Mouse (Mus musculus) stomach, postnatal 0 days (tissue): ENCODE results near the gene Calhm1. TPM values are rescaled to one million over a fixed set of nuclear protein-coding genes. Genes with fewer than 3 reads are reported as not detected.

Source experiments
- ATAC-seq: fragments of 200-750 bp; cut with Nextera tagmentation; 2 replicates; pipeline ENCODE4 v1.8.0; 2017; ENCODE audit not compliant: low FRiP score, low TSS enrichment
- DNase-seq: peaks from one replicate; pipeline ENCODE4 v3.0.0-alpha.2; 2016; ENCODE audit warnings: low spot score
- H3K27ac ChIP-seq: fragments of 300-500 bp; sonication (generic); replicated peaks from 2 replicates; pipeline ENCODE4 v1.5.1; 2014; ENCODE audit warnings: mild to moderate bottlenecking, control low read depth
- H3K27me3 ChIP-seq: fragments of 300-500 bp; sonication (generic); 2 replicates; pipeline ENCODE4 v1.6.1; 2014; ENCODE audit warnings: low read length; ENCODE audit not compliant: control insufficient read depth, insufficient read depth
- H3K36me3 ChIP-seq: fragments of 300-500 bp; sonication (generic); 2 replicates; pipeline ENCODE4 v1.6.1; 2014; ENCODE audit warnings: low read length, mixed read lengths; ENCODE audit not compliant: control insufficient read depth, insufficient read depth
- H3K4me1 ChIP-seq: fragments of 300-500 bp; sonication (generic); replicated peaks from 2 replicates; pipeline ENCODE4 v1.6.1; 2014; ENCODE audit warnings: antibody characterized with exemption; ENCODE audit not compliant: control insufficient read depth, insufficient read depth
- H3K4me2 ChIP-seq: fragments of 300-500 bp; sonication (generic); replicated peaks from 2 replicates; pipeline ENCODE4 v1.6.1; 2014; ENCODE audit warnings: low read depth, mild to moderate bottlenecking, control low read depth, moderate library complexity
- H3K4me3 ChIP-seq: fragments of 300-500 bp; sonication (generic); 2 replicates; pipeline ENCODE4 v1.5.1; 2014; ENCODE audit warnings: low read depth, low read length, control low read depth
- H3K9ac ChIP-seq: fragments of 300-500 bp; sonication (generic); 2 replicates; pipeline ENCODE4 v1.6.1; 2014; ENCODE audit warnings: mild to moderate bottlenecking, low read length, control low read depth, mixed read lengths
- H3K9me3 ChIP-seq: fragments of 300-500 bp; sonication (generic); 2 replicates; pipeline ENCODE4 v1.6.1; 2016; ENCODE audit warnings: low read length; ENCODE audit not compliant: control insufficient read depth
- CTCF ChIP-seq: IDR thresholded peaks from 2 replicates; pipeline ENCODE4 v1.5.1; 2016; ENCODE audit warnings: antibody characterized with exemption, low read depth, mild to moderate bottlenecking, moderate library complexity
- EP300 ChIP-seq: optimal IDR thresholded peaks from 2 replicates; pipeline ENCODE3; 2016; ENCODE audit warnings: antibody characterized with exemption
- WGBS: fragments of 180-500 bp; shearing (Covaris S2); extraction: QIAGEN DNeasy Blood & Tissue Kit; methylation state at CpG from one replicate; pipeline ENCODE4 v1.1.7; 2014; 5-methylcytosine and 5-hydroxymethylcytosine counted together
- polyA plus RNA-seq: library from polyadenylated mRNA; unstranded; fragments of >200 nt; fragmentation: Nextera tagmentation; extraction: Ambion mirVana; gene quantifications from 2 replicates; pipeline ENCODE4 v1.2.1, GENCODE M21; 2015

The Calhm1 gene
- polyA plus RNA-seq, 1 experiment from 2014 or later, result not detected

DNA sequence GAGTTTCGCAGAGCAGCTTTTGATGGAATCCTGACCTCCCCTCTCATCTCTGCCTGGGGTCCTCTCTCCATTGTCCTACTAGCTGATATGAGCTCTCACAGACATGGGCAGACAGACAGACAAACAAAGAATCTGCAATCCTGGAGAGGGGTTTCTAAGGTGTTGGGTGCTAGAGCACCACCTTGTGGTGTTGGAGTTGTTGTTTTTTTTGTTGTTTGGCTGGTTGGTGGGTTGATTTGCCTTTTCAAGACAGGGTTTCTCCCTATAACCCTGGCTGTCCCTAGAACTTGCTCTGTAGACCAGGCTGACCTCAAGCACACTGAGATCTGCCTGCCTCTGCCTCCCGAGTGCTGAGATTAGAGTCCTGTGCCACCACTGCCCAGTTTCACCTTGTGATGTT, 31.4 kb upstream of the Calhm1 start:
- H3K27ac ChIP-seq, result no peak overlapping the region
- H3K4me2 ChIP-seq, result no peak overlapping the region
- H3K27me3 ChIP-seq, result no peaks in the 10 kb centered on the region
- no peak overlapping the region for H3K9ac ChIP-seq
- 0 out of 2 replicates have a peak, but pooled peaks cover 3% of the 10 kb centered on the region for H3K4me1 ChIP-seq
- no peak overlapping the region for H3K4me3 ChIP-seq
- no peak for ATAC-seq
- H3K9me3 ChIP-seq, result no peaks in the 10 kb centered on the region
- TF ChIP-seq EP300 (no peak), CTCF (peak; percentile 51)
- DNase-seq, result no peak
- 59% methylated on average over 2 of the region's 2 CpGs for WGBS
- H3K36me3 ChIP-seq, result no peaks in the 10 kb centered on the region

GRCm38 (mm10) chr19:47174515-47174914, 30.5 kb upstream of the Calhm1 start:
- ATAC-seq (no peak), DNase-seq (no peak)
- no peak overlapping the region for H3K27ac ChIP-seq
- no peaks in the 10 kb centered on the region for H3K36me3 ChIP-seq
- H3K4me1 ChIP-seq, result 0 out of 2 replicates have a peak, but pooled peaks cover 3% of the 10 kb centered on the region
- TF ChIP-seq CTCF (peak; percentile 74), EP300 (no peak)
- H3K4me3 ChIP-seq, result no peak overlapping the region
- H3K4me2 ChIP-seq, result no peak overlapping the region
- H3K27me3 ChIP-seq, result no peaks in the 10 kb centered on the region
- H3K9me3 ChIP-seq, result no peaks in the 10 kb centered on the region
- 51% methylated on average over 3 of the region's 3 CpGs for WGBS
- H3K9ac ChIP-seq, result no peak overlapping the region

- Histone ChIP-seq H3K4me1 (0 out of 2 replicates have a peak, but pooled peaks cover 2% of the 10 kb centered on the region), H3K27ac (no peak overlapping the region), H3K9me3 (no peaks in the 10 kb centered on the region), H3K27me3 (no peaks in the 10 kb centered on the region), H3K4me3 (peak overlapping the region; percentile 17; the same call in 1 of the 2 replicates), H3K36me3 (no peaks in the 10 kb centered on the region), H3K4me2 (peak overlapping the region; percentile 44), H3K9ac (no peak overlapping the region)
- DNase-seq (peak; percentile 83), ATAC-seq (peak; percentile 68)
- TF ChIP-seq EP300 (no peak), CTCF (peak; percentile 90)
- WGBS, result 23% methylated on average over 11 of the region's 11 CpGs
Measured at GRCm38 (mm10) chr19:47168793-47169412, 24.8 kb upstream of the Calhm1 start.

DNA sequence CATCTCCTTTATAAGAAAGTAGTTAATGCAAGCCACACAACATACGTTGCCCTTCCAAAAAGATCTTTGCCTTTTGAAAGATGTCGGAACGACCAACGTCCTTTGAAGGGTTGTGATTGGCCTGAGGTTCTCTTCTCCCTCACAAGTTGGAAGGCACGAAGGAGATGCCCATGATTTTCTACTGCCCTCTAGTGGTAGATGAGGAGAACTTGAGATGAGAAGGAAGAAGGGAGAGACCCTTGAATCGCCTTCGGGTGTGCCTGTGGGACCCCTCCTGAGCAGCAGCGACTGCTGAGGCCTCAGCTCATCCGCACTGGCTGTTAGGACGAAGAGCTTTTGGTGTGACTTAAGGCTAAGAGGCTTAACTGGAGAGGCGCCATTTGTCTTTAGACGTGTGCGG, 24.2 kb upstream of the Calhm1 start:
- WGBS, result 12% methylated on average over 13 of the region's 13 CpGs
- Histone ChIP-seq H3K4me2 (peak overlapping the region; percentile 44), H3K4me3 (0 out of 2 replicates have a peak overlapping the region, but pooled peaks have one; percentile 17), H3K27ac (no peak overlapping the region), H3K4me1 (0 out of 2 replicates have a peak, but pooled peaks cover 2% of the 10 kb centered on the region), H3K9me3 (no peaks in the 10 kb centered on the region), H3K27me3 (no peaks in the 10 kb centered on the region), H3K9ac (no peak overlapping the region), H3K36me3 (no peaks in the 10 kb centered on the region)
- no peak for DNase-seq
- ATAC-seq, result peak; percentile 40; the same call in 1 of the 2 replicates
- TF ChIP-seq EP300, result no peak
- peak; percentile 94 for TF ChIP-seq CTCF

DNA sequence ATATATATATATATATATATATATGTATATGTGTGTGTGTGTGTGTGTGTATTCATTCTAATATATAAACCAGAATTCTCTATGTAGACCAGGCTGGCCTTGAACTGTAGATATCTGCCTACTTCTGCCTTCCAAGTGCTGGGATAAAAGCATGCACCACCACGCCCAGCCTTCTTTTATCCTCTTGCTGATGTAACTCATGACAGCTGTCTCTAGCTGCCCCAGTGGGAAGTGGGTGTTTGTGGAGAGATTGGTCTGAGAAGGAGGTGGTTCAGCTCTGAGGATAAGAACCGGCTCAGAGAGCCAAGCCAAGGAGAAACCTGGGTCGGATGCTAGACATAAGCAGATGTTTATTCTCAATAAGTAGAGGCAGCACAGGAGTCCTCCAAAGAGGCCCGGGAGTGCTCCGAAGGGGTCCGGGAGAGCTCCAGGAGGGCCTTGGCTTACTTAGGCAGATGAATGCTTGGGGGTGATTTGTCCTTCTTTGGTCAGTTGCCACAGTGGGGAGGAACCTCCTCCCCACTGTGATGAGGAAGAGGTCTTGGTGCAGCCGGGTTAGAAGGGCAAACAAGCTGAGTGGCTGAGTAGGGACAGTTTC, 23.7 kb upstream of the Calhm1 start:
- 40% methylated on average over 7 of the region's 7 CpGs for WGBS
- Histone ChIP-seq H3K36me3 (no peaks in the 10 kb centered on the region), H3K4me2 (0 out of 2 replicates have a peak overlapping the region, but pooled peaks have one; percentile 1), H3K27me3 (no peaks in the 10 kb centered on the region), H3K27ac (no peak overlapping the region), H3K9me3 (no peaks in the 10 kb centered on the region), H3K4me3 (no peak overlapping the region), H3K9ac (no peak overlapping the region), H3K4me1 (0 out of 2 replicates have a peak, but pooled peaks cover 2% of the 10 kb centered on the region)
- ATAC-seq (no peak), DNase-seq (no peak)
- TF ChIP-seq EP300 (no peak), CTCF (no peak)

GRCm38 (mm10) chr19:47166758-47167157, 22.7 kb upstream of the Calhm1 start:
- Histone ChIP-seq H3K4me2 (no peak overlapping the region), H3K36me3 (no peaks in the 10 kb centered on the region), H3K27ac (no peak overlapping the region), H3K4me1 (0 out of 2 replicates have a peak, but pooled peaks cover 2% of the 10 kb centered on the region), H3K9me3 (no peaks in the 10 kb centered on the region), H3K27me3 (no peaks in the 10 kb centered on the region), H3K4me3 (no peak overlapping the region), H3K9ac (no peak overlapping the region)
- ATAC-seq (no peak), DNase-seq (no peak)
- TF ChIP-seq CTCF, result no peak
- TF ChIP-seq EP300, result no peak
- WGBS, result 38% methylated on average over 3 of the region's 3 CpGs
